Mouse (Mus musculus): Measurements from ENCODE around the gene Tjap1. TPM values are rescaled to one million over a fixed set of nuclear protein-coding genes. Genes with fewer than 3 reads are reported as not detected.

Tjap1 gene
- polyA plus RNA-seq, 2 experiments, result 7.7 to 11.0 TPM

GRCm38 (mm10) chr17:46255147-46255546, 27.7 kb downstream of the Tjap1 start:
- Histone ChIP-seq H3K36me3 (replicated peaks; ENCODE audit: control insufficient read depth, insufficient read depth, low read depth) (peaks cover 16% of the 10 kb centered on the region), H3K27ac (no peak overlapping the region), H3K9ac (replicated peaks) (no peak overlapping the region), H3K27me3 (ENCODE audit: control insufficient read depth, insufficient read depth, low read length) (peaks cover 20% of the 10 kb centered on the region), H3K4me1 (replicated peaks; ENCODE audit: control insufficient read depth in 2 of 2, insufficient read depth in 2 of 2, low read length in 1 of 2) (peaks cover 0 to 6% of the 10 kb centered on the region in 2 experiments; a peak in 2 of 4 replicates), H3K4me3 (ENCODE audit: insufficient read depth in 1 of 2, low read depth in 2 of 2, low read length in 2 of 2) (no peak overlapping the region), H3K9me3 (ENCODE audit: control insufficient read depth, low read length) (no peaks in the 10 kb centered on the region), H3K4me2 (ENCODE audit: low read depth) (no peak overlapping the region)
- DNase-seq (ENCODE audit: low read depth in 3 of 3, low spot score in 3 of 3) (no peak), ATAC-seq (ENCODE audit: insufficient read depth) (no peak)
- no peak for TF ChIP-seq EP300 (IDR thresholded peaks at IDR 0.05; ENCODE audit: low read depth)
- WGBS (ENCODE audit: insufficient replicate concordance), result 26% methylated on average over 6 of the region's 6 CpGs

DNA sequence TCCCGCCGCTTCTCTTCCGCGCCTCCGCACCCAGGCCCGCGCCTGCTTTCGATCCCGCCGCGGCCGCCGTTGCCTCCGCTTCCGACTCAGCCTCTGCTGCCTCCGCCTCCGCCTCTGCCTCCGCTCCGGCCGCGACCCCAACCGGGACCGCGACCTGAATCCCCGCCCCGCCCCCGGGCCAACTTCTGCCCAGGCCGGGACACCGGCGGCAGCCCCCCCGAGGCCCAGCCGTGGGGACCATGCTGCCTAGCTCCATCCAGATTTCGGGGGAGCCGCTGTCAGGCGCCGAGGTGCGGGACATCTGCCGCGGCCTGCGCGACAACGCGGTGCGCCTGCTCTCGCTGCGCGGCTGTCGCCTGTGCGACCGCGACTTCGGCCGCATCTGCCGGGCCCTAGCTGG, 28.7 kb downstream of the Tjap1 start:
- Histone ChIP-seq H3K4me3 (ENCODE audit: insufficient read depth in 1 of 2, low read depth in 2 of 2, low read length in 2 of 2) (peak overlapping the region; percentile 22 to 68; a peak in 3 of 4 replicates), H3K4me1 (replicated peaks; ENCODE audit: control insufficient read depth in 2 of 2, insufficient read depth in 2 of 2, low read length in 1 of 2) (peaks cover 2 to 7% of the 10 kb centered on the region in 2 experiments; a peak in 2 of 4 replicates), H3K27me3 (ENCODE audit: control insufficient read depth, insufficient read depth, low read length) (peaks cover 20% of the 10 kb centered on the region), H3K36me3 (replicated peaks; ENCODE audit: control insufficient read depth, insufficient read depth, low read depth) (peaks cover 22% of the 10 kb centered on the region), H3K27ac (no peak overlapping the region), H3K9ac (replicated peaks) (no peak overlapping the region), H3K4me2 (ENCODE audit: low read depth) (peak overlapping the region; percentile 91), H3K9me3 (ENCODE audit: control insufficient read depth, low read length) (no peaks in the 10 kb centered on the region)
- TF ChIP-seq CTCF (IDR thresholded peaks at IDR 0.05; ENCODE audit: low read depth) (no peak), EP300 (IDR thresholded peaks at IDR 0.05; ENCODE audit: low read depth) (no peak)
- whole genome bisulfite sequencing (ENCODE audit: insufficient replicate concordance), result 1% methylated on average over 51 of the region's 54 CpGs
- DNase-seq (ENCODE audit: low read depth in 3 of 3, low spot score in 3 of 3) (no peak), ATAC-seq (ENCODE audit: insufficient read depth) (peak; percentile 10; the same call in 1 of the 2 replicates)

DNA sequence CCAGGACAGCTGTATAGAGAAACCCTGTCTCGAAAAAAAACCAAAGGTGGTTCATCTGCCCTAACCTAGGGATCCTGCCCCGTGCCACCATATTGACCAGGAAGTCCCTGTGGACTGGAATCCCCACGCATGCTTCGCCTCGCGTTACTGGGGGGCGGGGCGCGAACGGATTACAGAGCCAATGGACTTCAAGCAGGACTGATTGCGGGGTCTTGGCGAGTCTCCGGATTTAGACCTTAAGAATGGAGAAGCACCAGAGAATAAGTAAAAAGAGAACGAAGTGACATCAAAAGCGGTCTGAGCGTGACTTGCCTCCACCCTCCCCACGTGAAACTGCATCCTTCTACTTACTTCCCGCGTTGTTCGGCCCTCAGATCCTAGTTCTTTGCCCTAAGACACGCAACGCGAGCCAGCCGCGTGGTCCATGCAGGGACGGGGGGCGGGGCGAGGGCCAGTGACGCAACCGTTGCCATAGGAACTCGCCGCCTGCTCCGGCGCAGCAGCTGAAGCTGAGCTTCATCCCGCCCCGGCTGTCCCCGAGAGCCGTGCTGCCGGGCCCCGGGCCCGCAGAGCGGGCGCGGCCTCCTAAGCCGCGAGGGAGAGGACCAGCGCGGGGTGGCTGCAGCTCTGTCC, 29.3 kb downstream of the Tjap1 start, which contains the start of gene Lrrc73:
TSS of gene Lrrc73 (plus strand) at position 80 of the 633 bp plus-strand sequence.
- H3K4me1 ChIP-seq (replicated peaks; ENCODE audit: control insufficient read depth in 2 of 2, insufficient read depth in 2 of 2, low read length in 1 of 2), result peaks cover 7 to 12% of the 10 kb centered on the region in 2 experiments; a peak in 3 of 4 replicates
- H3K4me3 ChIP-seq (ENCODE audit: insufficient read depth in 1 of 2, low read depth in 2 of 2, low read length in 2 of 2), result peak within 1 kb of the TSS; percentile 55 to 68
- peak; percentile 66 for ATAC-seq (ENCODE audit: insufficient read depth)
- TF ChIP-seq EP300 (IDR thresholded peaks at IDR 0.05; ENCODE audit: low read depth) (no peak), CTCF (IDR thresholded peaks at IDR 0.05; ENCODE audit: low read depth) (no peak)
- 1% methylated on average over 47 of the region's 48 CpGs for WGBS (ENCODE audit: insufficient replicate concordance)
- H3K4me2 ChIP-seq (ENCODE audit: low read depth), result peak within 1 kb of the TSS; percentile 91
- DNase-seq (ENCODE audit: low read depth in 3 of 3, low spot score in 3 of 3), result peak; percentile 51 to 68 (median 54)
- H3K27ac ChIP-seq, result no peak within 1 kb of the TSS
- peak within 1 kb of the TSS; percentile 31; the same call in 1 of the 2 replicates for H3K9ac ChIP-seq (replicated peaks)
- H3K9me3 ChIP-seq (ENCODE audit: control insufficient read depth, low read length), result no peaks in the 10 kb centered on the region
- H3K36me3 ChIP-seq (replicated peaks; ENCODE audit: control insufficient read depth, insufficient read depth, low read depth), result peaks cover 18% of the 10 kb centered on the region
- peaks cover 20% of the 10 kb centered on the region for H3K27me3 ChIP-seq (ENCODE audit: control insufficient read depth, insufficient read depth, low read length)

- DNase-seq (ENCODE audit: low read depth in 3 of 3, low spot score in 3 of 3), result peak in 1 of 3 experiments; percentile 49
- 28% methylated on average over 14 of the region's 14 CpGs for WGBS (ENCODE audit: insufficient replicate concordance)
- H3K27ac ChIP-seq, result no peak overlapping the region
- H3K4me2 ChIP-seq (ENCODE audit: low read depth), result peak overlapping the region; percentile 91
- H3K9ac ChIP-seq (replicated peaks), result no peak overlapping the region
- H3K9me3 ChIP-seq (ENCODE audit: control insufficient read depth, low read length), result no peaks in the 10 kb centered on the region
- peak overlapping the region in 1 of 2 experiments; percentile 68; a peak in 2 of 4 replicates for H3K4me3 ChIP-seq (ENCODE audit: insufficient read depth in 1 of 2, low read depth in 2 of 2, low read length in 2 of 2)
- no peak for TF ChIP-seq EP300 (IDR thresholded peaks at IDR 0.05; ENCODE audit: low read depth)
- peak; percentile 69 for TF ChIP-seq CTCF (IDR thresholded peaks at IDR 0.05; ENCODE audit: low read depth)
- ATAC-seq (ENCODE audit: insufficient read depth), result no peak
- peaks cover 20% of the 10 kb centered on the region for H3K27me3 ChIP-seq (ENCODE audit: control insufficient read depth, insufficient read depth, low read length)
- peaks cover 18% of the 10 kb centered on the region for H3K36me3 ChIP-seq (replicated peaks; ENCODE audit: control insufficient read depth, insufficient read depth, low read depth)
- peaks cover 8 to 12% of the 10 kb centered on the region in 2 experiments; a peak in 3 of 4 replicates for H3K4me1 ChIP-seq (replicated peaks; ENCODE audit: control insufficient read depth in 2 of 2, insufficient read depth in 2 of 2, low read length in 1 of 2)
Measured at GRCm38 (mm10) chr17:46252571-46253451, 30.0 kb downstream of the Tjap1 start.

DNA sequence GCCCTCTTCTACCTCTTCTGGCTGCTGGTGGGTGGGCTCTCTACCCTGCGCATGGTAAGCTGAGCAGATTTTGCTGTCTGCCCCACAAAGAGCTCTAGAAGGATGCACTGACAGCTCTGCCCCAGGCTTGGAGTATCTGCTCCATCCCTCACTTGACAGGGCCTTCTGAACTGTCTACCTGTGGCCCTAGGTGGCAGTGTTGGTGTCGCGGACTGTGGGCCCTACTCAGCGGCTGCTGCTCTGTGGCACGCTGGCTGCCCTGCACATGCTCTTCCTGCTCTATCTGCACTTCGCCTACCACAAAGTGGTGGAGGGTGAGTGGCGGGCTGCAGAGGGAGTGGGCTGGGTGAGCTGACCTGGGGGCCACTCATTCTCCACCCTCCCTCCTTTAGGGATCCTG, 31.7 kb downstream of the Tjap1 start:
- Histone ChIP-seq H3K27me3 (ENCODE audit: control insufficient read depth, insufficient read depth, low read length) (peaks cover 20% of the 10 kb centered on the region), H3K9ac (replicated peaks) (no peak overlapping the region), H3K4me1 (replicated peaks; ENCODE audit: control insufficient read depth in 2 of 2, insufficient read depth in 2 of 2, low read length in 1 of 2) (peaks cover 15 to 19% of the 10 kb centered on the region in 2 experiments), H3K36me3 (replicated peaks; ENCODE audit: control insufficient read depth, insufficient read depth, low read depth) (peaks cover 18% of the 10 kb centered on the region), H3K27ac (no peak overlapping the region), H3K4me3 (ENCODE audit: insufficient read depth in 1 of 2, low read depth in 2 of 2, low read length in 2 of 2) (no peak overlapping the region), H3K4me2 (ENCODE audit: low read depth) (no peak overlapping the region), H3K9me3 (ENCODE audit: control insufficient read depth, low read length) (no peaks in the 10 kb centered on the region)
- 78% methylated on average over 7 of the region's 7 CpGs for WGBS (ENCODE audit: insufficient replicate concordance)
- ATAC-seq (ENCODE audit: insufficient read depth) (no peak), DNase-seq (ENCODE audit: low read depth in 3 of 3, low spot score in 3 of 3) (no peak)
- TF ChIP-seq CTCF (IDR thresholded peaks at IDR 0.05; ENCODE audit: low read depth) (peak; percentile 42; the same call in 1 of the 2 replicates), EP300 (IDR thresholded peaks at IDR 0.05; ENCODE audit: low read depth) (no peak)

Measured in liver, embryonic 14.5 days (tissue).